18 mouse cellular contexts compared by ENCODE assay signal in the genomic region with DNA sequence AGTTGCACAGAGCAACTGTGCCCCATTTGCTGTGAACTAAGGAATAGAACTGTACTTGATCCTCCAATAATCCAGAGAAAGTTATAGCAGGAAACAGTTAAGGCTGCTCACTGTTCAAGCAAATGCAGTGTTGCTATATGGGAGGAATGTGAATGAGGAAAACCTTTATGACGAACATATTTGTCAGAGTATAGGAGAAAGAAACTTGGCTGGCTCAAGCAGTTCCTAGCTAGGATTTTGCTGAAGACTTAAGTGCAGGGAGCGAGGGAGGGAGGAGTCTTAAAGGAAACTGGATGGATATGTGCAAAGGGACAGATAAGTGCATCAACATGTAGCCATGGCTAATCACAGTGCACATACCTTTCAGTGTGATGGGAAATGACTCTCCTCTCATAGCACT.
DNase-seq lines count a peak whose midpoint lies in the region; ATAC-seq and TF ChIP-seq lines count a peak whose summit lies in the region.
"Had no signal": no experiment of that assay in that cellular context is flagged by ENCODE, and none has a peak within 500 bp of the region (broad histone marks: within the 10 kb centered on the region; RNA-seq: fewer than 3 reads in every experiment).

No protein-coding gene starts in this region.

- peak; percentile 76 for ATAC-seq in frontal cortex, adult (ENCODE audit: low TSS enrichment)
- ATAC-seq: forebrain, embryonic 13.5 days; forebrain, embryonic 15.5 days; forebrain, postnatal 0 days had no signal

- H3K4me3 ChIP-seq in layer of hippocampus, adult 2 months = no peak overlapping the region
- H3K4me3 ChIP-seq: embryonic facial prominence, embryonic 10.5 days; embryonic facial prominence, embryonic 12.5 days; forebrain, embryonic 13.5 days; forebrain, embryonic 15.5 days had no signal

- H3K27ac ChIP-seq in layer of hippocampus, adult 2 months = peak overlapping the region; percentile 65; the same call in 1 of the 2 replicates
- H3K27ac ChIP-seq: embryonic facial prominence, embryonic 10.5 days; embryonic facial prominence, embryonic 12.5 days; forebrain, embryonic 13.5 days; forebrain, embryonic 15.5 days had no signal

- no peak for TF ChIP-seq CTCF in layer of hippocampus, adult 2 months (conservative IDR thresholded peaks at IDR 0.05)

- no peak for DNase-seq in frontal cortex, postnatal 25 days (ENCODE audit: low spot score in 2 of 2)
- DNase-seq in layer of hippocampus, adult 2 months (ENCODE audit: low spot score in 2 of 2) = no peak
- DNase-seq in layer of hippocampus, postnatal 36 days = no peak
- DNase-seq in brain, adult 2 months (ENCODE audit: low read depth, low spot score) = peak; percentile 41
- DNase-seq: adrenal gland, adult 2 months; adrenal gland, postnatal 10 days; adrenal gland, postnatal 25 days; cerebellum, adult 11-12 months; cerebellum, adult 2 months; cerebellum, adult 9-10 months; cerebellum, postnatal 10 days; cerebellum, postnatal 25 days; forebrain, postnatal 0 days had no signal
